Mouse (Mus musculus): ENCODE results near the gene Bahcc1. TPM values are rescaled to one million over a fixed set of nuclear protein-coding genes. Genes with fewer than 3 reads are reported as not detected.

Gene Bahcc1
- total and polyA plus RNA-seq, 2 experiments from 2014 or later: 3.5 to 13.1 TPM

DNA sequence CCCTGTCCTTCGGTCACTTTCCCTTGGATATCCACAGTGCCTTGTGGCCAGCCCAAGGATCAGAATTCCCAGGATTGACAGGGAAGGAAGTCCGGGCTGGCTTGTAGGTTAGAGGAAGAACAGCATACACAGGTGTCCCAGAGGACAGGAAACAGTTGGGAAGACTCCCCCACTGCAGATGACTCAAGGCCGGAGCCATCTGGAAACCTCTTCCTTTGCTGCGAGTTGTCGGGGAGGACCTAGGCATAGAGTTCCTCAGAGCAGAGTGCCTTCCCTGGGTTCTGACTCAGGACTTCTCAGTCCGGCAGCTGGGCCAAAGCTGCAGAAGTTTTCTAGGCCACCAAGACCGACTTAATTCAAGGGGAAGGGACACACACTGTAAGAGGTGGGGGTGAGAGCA is 33.0 kb upstream of the Bahcc1 start:
- WGBS: 51% methylated on average over 7 of the region's 7 CpGs
- DNase-seq (ENCODE audit: low spot score): no peak

GRCm38 (mm10) chr11:120200621-120201020 is 32.1 kb upstream of the Bahcc1 start:
- ATAC-seq (ENCODE audit: insufficient read depth, low read depth) (no peak), DNase-seq (ENCODE audit: low spot score) (no peak)
- Histone ChIP-seq H3K27ac (ENCODE audit: low read depth) (no peak overlapping the region), H3K4me1 (ENCODE audit: control insufficient read depth, insufficient read depth) (no peaks in the 10 kb centered on the region), H3K4me3 (ENCODE audit: low read depth, low read length) (no peak overlapping the region), H3K9ac (replicated peaks; ENCODE audit: low read depth, low read length) (no peak overlapping the region), H3K9me3 (replicated peaks; ENCODE audit: control insufficient read depth, low read length) (no peaks in the 10 kb centered on the region), H3K27me3 (ENCODE audit: control insufficient read depth, insufficient read depth, low read length) (no peaks in the 10 kb centered on the region), H3K4me2 (ENCODE audit: low read depth, low read length) (no peak overlapping the region), H3K36me3 (replicated peaks; ENCODE audit: control insufficient read depth, insufficient read depth, low read length) (no peaks in the 10 kb centered on the region)
- TF ChIP-seq CTCF (IDR thresholded peaks at IDR 0.05; ENCODE audit: low read depth) (no peak), EP300 (IDR thresholded peaks at IDR 0.05; ENCODE audit: low read depth) (no peak)
- 54% methylated on average over 6 of the region's 6 CpGs for WGBS

More for the DNA sequence above, 33.0 kb upstream of the Bahcc1 start:
- H3K9me3 ChIP-seq (replicated peaks; ENCODE audit: control insufficient read depth, low read length): no peaks in the 10 kb centered on the region
- H3K36me3 ChIP-seq (replicated peaks; ENCODE audit: control insufficient read depth, insufficient read depth, low read length): no peaks in the 10 kb centered on the region
- H3K27ac ChIP-seq (ENCODE audit: low read depth): peak overlapping the region; percentile 47; the same call in 1 of the 2 replicates
- H3K4me2 ChIP-seq (ENCODE audit: low read depth, low read length): no peak overlapping the region
- H3K4me1 ChIP-seq (ENCODE audit: control insufficient read depth, insufficient read depth): no peaks in the 10 kb centered on the region
- TF ChIP-seq EP300 (IDR thresholded peaks at IDR 0.05; ENCODE audit: low read depth) (peak; percentile 96), CTCF (IDR thresholded peaks at IDR 0.05; ENCODE audit: low read depth) (no peak)
- no peaks in the 10 kb centered on the region for H3K27me3 ChIP-seq (ENCODE audit: control insufficient read depth, insufficient read depth, low read length)
- H3K4me3 ChIP-seq (ENCODE audit: low read depth, low read length): no peak overlapping the region
- ATAC-seq (ENCODE audit: insufficient read depth, low read depth): peak; percentile 77
- no peak overlapping the region for H3K9ac ChIP-seq (replicated peaks; ENCODE audit: low read depth, low read length)

DNA sequence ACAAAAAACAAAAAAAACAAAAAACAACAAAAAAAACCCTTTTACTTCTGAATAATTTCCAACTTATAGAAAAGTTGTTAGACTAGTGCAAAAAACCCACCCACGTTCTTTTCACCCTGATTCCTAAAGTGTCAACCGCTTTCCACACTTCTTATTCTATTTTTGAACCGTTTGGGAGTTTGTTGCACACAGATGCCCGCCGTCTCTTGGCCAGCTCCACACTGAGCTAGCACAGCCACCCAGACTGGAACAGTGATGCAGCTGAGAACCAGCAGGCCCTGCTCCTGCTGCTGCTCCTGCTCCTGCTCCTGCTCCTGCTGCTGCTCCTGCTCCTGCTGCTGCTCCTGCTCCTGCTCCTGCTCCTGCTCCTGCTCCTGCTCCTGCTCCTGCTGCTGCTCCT is 28.5 kb upstream of the Bahcc1 start:
- Histone ChIP-seq H3K4me3 (ENCODE audit: low read depth, low read length) (no peak overlapping the region), H3K9me3 (replicated peaks; ENCODE audit: control insufficient read depth, low read length) (no peaks in the 10 kb centered on the region), H3K36me3 (replicated peaks; ENCODE audit: control insufficient read depth, insufficient read depth, low read length) (no peaks in the 10 kb centered on the region), H3K27ac (ENCODE audit: low read depth) (no peak overlapping the region), H3K4me1 (ENCODE audit: control insufficient read depth, insufficient read depth) (peaks cover 17% of the 10 kb centered on the region; the same call in 1 of the 2 replicates), H3K27me3 (ENCODE audit: control insufficient read depth, insufficient read depth, low read length) (no peaks in the 10 kb centered on the region), H3K4me2 (ENCODE audit: low read depth, low read length) (no peak overlapping the region), H3K9ac (replicated peaks; ENCODE audit: low read depth, low read length) (no peak overlapping the region)
- ATAC-seq (ENCODE audit: insufficient read depth, low read depth) (no peak), DNase-seq (ENCODE audit: low spot score) (peak; percentile 4)
- no peak for TF ChIP-seq EP300 (IDR thresholded peaks at IDR 0.05; ENCODE audit: low read depth)
- TF ChIP-seq CTCF (IDR thresholded peaks at IDR 0.05; ENCODE audit: low read depth): no peak
- WGBS: 69% methylated on average over 5 of the region's 5 CpGs

DNA sequence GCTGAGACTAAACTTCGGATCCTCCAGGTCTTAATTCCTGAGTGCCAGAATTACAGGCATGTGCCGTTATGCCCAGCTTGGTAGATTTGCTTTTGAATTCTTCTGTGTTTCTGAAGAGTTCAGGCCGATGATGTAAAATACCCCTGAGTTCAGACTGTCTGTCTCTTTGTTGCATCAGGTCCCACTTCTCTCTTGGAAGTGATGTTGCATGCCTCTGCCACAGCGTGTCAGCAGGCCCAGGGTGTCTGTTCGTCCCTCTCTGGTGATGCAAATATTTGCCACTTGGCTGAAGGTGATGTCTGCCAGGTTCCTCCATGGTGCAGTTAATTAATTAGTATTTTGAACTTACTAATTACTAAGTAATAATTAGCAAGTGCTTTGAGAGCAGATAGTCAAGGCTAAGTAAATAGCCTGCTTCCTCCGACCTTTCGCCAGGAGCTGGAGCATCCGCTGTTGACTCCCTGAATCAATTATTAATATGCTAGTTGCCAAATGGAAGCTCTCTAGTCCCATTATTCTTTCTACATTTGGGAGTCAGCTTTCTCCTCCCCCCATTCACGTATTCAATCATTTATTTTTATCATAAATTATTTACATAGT is 26.6 kb upstream of the Bahcc1 start:
- peak overlapping the region; percentile 83 for H3K27ac ChIP-seq (ENCODE audit: low read depth)
- no peaks in the 10 kb centered on the region for H3K36me3 ChIP-seq (replicated peaks; ENCODE audit: control insufficient read depth, insufficient read depth, low read length)
- 43% methylated on average over 9 of the region's 9 CpGs for WGBS
- H3K4me3 ChIP-seq (ENCODE audit: low read depth, low read length): no peak overlapping the region
- H3K9me3 ChIP-seq (replicated peaks; ENCODE audit: control insufficient read depth, low read length): no peaks in the 10 kb centered on the region
- H3K9ac ChIP-seq (replicated peaks; ENCODE audit: low read depth, low read length): no peak overlapping the region
- no peaks in the 10 kb centered on the region for H3K27me3 ChIP-seq (ENCODE audit: control insufficient read depth, insufficient read depth, low read length)
- H3K4me2 ChIP-seq (ENCODE audit: low read depth, low read length): no peak overlapping the region
- DNase-seq (ENCODE audit: low spot score): peak; percentile 16
- ATAC-seq (ENCODE audit: insufficient read depth, low read depth): no peak
- H3K4me1 ChIP-seq (ENCODE audit: control insufficient read depth, insufficient read depth): peaks cover 17% of the 10 kb centered on the region; the same call in 1 of the 2 replicates
- TF ChIP-seq CTCF (IDR thresholded peaks at IDR 0.05; ENCODE audit: low read depth) (no peak), EP300 (IDR thresholded peaks at IDR 0.05; ENCODE audit: low read depth) (peak; percentile 12; the same call in 1 of the 2 replicates)

DNA sequence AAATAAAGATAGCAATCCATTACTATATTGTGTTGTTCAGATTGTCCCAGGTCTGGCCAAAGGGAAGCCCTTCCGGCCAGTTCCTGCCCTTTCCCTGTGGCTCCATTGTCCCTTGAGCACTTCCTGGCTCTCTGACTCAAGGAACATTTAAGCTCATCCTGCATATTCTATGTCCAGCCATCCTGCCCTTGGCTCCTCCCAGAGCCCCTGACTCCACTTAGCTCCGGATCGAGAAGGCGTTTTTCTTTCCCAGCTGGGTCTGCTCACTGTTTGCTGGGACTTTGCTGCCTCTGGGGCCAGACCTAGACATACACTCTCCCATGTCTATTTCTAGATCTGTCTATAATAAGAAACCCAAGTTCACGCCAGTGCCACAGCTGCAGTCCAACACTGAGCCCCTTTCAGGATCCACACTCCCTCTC is 26.1 kb upstream of the Bahcc1 start:
- 11% methylated on average over 5 of the region's 5 CpGs for WGBS
- H3K27ac ChIP-seq (ENCODE audit: low read depth): peak overlapping the region; percentile 83
- H3K4me2 ChIP-seq (ENCODE audit: low read depth, low read length): peak overlapping the region; percentile 16; the same call in 1 of the 2 replicates
- DNase-seq (ENCODE audit: low spot score) (peak; percentile 63), ATAC-seq (ENCODE audit: insufficient read depth, low read depth) (peak; percentile 70)
- peaks cover 17% of the 10 kb centered on the region; the same call in 1 of the 2 replicates for H3K4me1 ChIP-seq (ENCODE audit: control insufficient read depth, insufficient read depth)
- H3K9ac ChIP-seq (replicated peaks; ENCODE audit: low read depth, low read length): no peak overlapping the region
- no peaks in the 10 kb centered on the region for H3K36me3 ChIP-seq (replicated peaks; ENCODE audit: control insufficient read depth, insufficient read depth, low read length)
- H3K27me3 ChIP-seq (ENCODE audit: control insufficient read depth, insufficient read depth, low read length): no peaks in the 10 kb centered on the region
- H3K4me3 ChIP-seq (ENCODE audit: low read depth, low read length): no peak overlapping the region
- H3K9me3 ChIP-seq (replicated peaks; ENCODE audit: control insufficient read depth, low read length): no peaks in the 10 kb centered on the region
- TF ChIP-seq CTCF (IDR thresholded peaks at IDR 0.05; ENCODE audit: low read depth): 0 out of 2 replicates have a peak, but pooled peaks have one; percentile 4
- TF ChIP-seq EP300 (IDR thresholded peaks at IDR 0.05; ENCODE audit: low read depth): peak; percentile 12; the same call in 1 of the 2 replicates
